Mouse (Mus musculus) embryonic facial prominence, embryonic 14.5 days (tissue): ENCODE results near the gene Sv2c. TPM values are rescaled to one million over a fixed set of nuclear protein-coding genes. Genes with fewer than 3 reads are reported as not detected.

ENCODE experiments used
- ATAC-seq: fragments of 200-750 bp; cut with Nextera tagmentation; 2 replicates; pipeline ENCODE4 v1.8.0; 2017; ENCODE audit warnings: low read depth, moderate number of reproducible peaks, moderate TSS enrichment
- DNase-seq: peaks from one replicate; pipeline ENCODE4 v3.0.0-alpha.2; 2015; ENCODE audit warnings: low spot score
- H3K27ac ChIP-seq: fragments of 300-500 bp; sonication (generic); replicated peaks from 2 replicates; pipeline ENCODE4 v1.5.1; 2014; ENCODE audit warnings: low read depth, mild to moderate bottlenecking, low read length, moderate library complexity
- H3K27me3 ChIP-seq: fragments of 300-500 bp; sonication (generic); replicated peaks from 2 replicates; pipeline ENCODE4 v1.6.1; 2014; ENCODE audit warnings: low read length; ENCODE audit not compliant: control insufficient read depth, insufficient read depth
- H3K36me3 ChIP-seq: fragments of 300-500 bp; sonication (generic); 2 replicates; pipeline ENCODE4 v1.6.1; 2014; ENCODE audit warnings: low read length, mixed read lengths; ENCODE audit not compliant: control insufficient read depth, insufficient read depth
- H3K4me1 ChIP-seq: fragments of 300-500 bp; sonication (generic); 2 replicates; pipeline ENCODE4 v1.6.1; 2014; ENCODE audit warnings: antibody characterized with exemption, low read length; ENCODE audit not compliant: control insufficient read depth, insufficient read depth
- H3K4me2 ChIP-seq: fragments of 300-500 bp; sonication (generic); 2 replicates; pipeline ENCODE4 v1.6.1; 2014; ENCODE audit warnings: low read depth, mild to moderate bottlenecking, low read length, moderate library complexity, mixed read lengths
- H3K4me3 ChIP-seq: fragments of 300-500 bp; sonication (generic); 2 replicates; pipeline ENCODE4 v1.5.1; 2014; ENCODE audit warnings: low read depth, mild to moderate bottlenecking, low read length
- H3K9ac ChIP-seq: fragments of 300-500 bp; sonication (generic); 2 replicates; pipeline ENCODE4 v1.6.1; 2014; ENCODE audit warnings: low read depth, mild to moderate bottlenecking, low read length, moderate library complexity, mixed read lengths
- H3K9me3 ChIP-seq: fragments of 300-500 bp; sonication (generic); 2 replicates; pipeline ENCODE4 v1.6.1; 2016; ENCODE audit warnings: low read length; ENCODE audit not compliant: control insufficient read depth
- WGBS: fragments of 180-500 bp; shearing (Covaris S2); extraction: QIAGEN DNeasy Blood & Tissue Kit; methylation state at CpG from one replicate; pipeline ENCODE4 v1.1.7; 2014; 5-methylcytosine and 5-hydroxymethylcytosine counted together
- polyA plus RNA-seq: library from polyadenylated mRNA; unstranded; fragments of >200 nt; fragmentation: Nextera tagmentation; extraction: Ambion mirVana; gene quantifications from 2 replicates; pipeline ENCODE4 v1.2.1, GENCODE M21; 2014

Sv2c gene
- polyA plus RNA-seq, 1 experiment from 2014 or later = 5.6 TPM

DNA sequence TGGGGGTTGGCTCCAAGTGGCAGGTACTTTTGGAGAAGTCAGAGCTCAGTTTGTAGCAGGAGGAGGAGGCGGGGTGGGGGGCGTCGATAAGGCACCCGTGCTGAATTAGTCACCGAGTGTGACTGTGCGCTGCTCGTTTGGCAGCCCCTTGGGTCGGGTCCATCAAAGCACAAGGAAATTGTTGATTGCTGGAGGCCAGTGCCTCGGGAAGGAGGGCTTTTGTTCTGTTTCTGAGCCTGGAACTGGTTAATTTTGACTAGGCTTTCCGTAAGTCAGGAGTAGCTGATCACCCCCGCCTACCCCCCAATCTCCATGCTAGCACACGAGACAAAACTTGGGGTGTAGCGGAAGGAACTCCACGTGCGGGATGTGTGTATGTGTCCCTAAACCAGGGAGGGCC, 456 bp upstream of the Sv2c start:
- Histone ChIP-seq H3K4me1 (peaks cover 6% of the 10 kb centered on the region), H3K36me3 (no peaks in the 10 kb centered on the region), H3K4me2 (peak overlapping the region; percentile 93), H3K4me3 (peak overlapping the region; percentile 51), H3K9me3 (no peaks in the 10 kb centered on the region), H3K27ac (no peak overlapping the region), H3K27me3 (peaks cover 68% of the 10 kb centered on the region), H3K9ac (peak overlapping the region; percentile 59)
- peak; percentile 6 for DNase-seq
- 0% methylated on average over 15 of the region's 15 CpGs for WGBS
- peak; percentile 1; the same call in 1 of the 2 replicates for ATAC-seq

DNA sequence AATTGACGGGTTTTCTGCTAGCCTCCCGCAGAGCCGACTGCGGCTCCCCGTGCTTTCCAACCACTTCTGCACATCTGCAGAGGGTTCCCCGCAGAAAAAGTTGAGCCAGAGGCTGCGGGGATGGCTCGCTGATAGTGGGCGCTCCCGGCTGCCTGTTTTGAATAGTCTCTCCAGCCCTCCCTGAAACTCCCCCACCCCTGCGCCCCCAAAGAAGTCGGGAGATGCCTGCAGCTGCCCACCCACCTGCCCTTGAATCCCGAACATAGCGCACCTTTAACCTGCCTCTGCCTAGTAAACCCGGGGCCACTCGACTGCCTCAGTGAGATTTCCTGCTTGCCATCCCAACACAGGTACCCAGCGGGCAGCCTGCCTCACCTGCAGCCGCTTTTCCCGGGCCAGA, 466 bp downstream of the Sv2c start:
- no peak overlapping the region for H3K27ac ChIP-seq
- ATAC-seq (no peak), DNase-seq (no peak)
- H3K4me1 ChIP-seq = peaks cover 6% of the 10 kb centered on the region
- 0% methylated on average over 8 of the region's 19 CpGs for WGBS
- no peaks in the 10 kb centered on the region for H3K9me3 ChIP-seq
- peak overlapping the region; percentile 51 for H3K4me3 ChIP-seq
- H3K4me2 ChIP-seq = peak overlapping the region; percentile 93
- peak overlapping the region; percentile 59 for H3K9ac ChIP-seq
- H3K27me3 ChIP-seq = peaks cover 76% of the 10 kb centered on the region
- no peaks in the 10 kb centered on the region for H3K36me3 ChIP-seq

DNA sequence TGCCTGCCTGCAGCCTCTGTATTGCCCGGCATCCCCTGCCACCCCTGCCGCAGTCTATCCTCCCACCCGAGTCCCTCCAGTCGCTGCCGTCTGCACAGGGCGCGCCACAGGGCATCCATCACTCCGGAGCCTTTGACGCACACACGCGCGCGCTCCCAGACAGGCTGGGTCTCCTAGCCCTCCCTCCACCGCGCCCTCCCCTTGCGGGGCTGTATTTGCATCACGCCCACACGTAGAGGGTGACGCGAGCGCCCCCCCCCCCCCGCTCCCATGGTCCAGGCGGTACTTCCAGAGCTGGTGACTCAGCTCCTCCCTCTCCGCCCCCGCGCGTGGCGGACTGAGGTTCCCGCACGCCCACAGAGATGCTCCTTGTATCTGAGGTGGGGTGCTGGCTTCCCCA, 1.3 kb downstream of the Sv2c start:
- ATAC-seq (peak; percentile 89), DNase-seq (peak; percentile 78)
- no peak overlapping the region for H3K27ac ChIP-seq
- 0% methylated on average over 21 of the region's 30 CpGs for WGBS
- peaks cover 6% of the 10 kb centered on the region for H3K4me1 ChIP-seq
- peaks cover 79% of the 10 kb centered on the region for H3K27me3 ChIP-seq
- no peaks in the 10 kb centered on the region for H3K36me3 ChIP-seq
- no peaks in the 10 kb centered on the region for H3K9me3 ChIP-seq
- H3K4me2 ChIP-seq = peak overlapping the region; percentile 93
- 0 out of 2 replicates have a peak overlapping the region, but pooled peaks have one; percentile 34 for H3K9ac ChIP-seq
- H3K4me3 ChIP-seq = peak overlapping the region; percentile 51

DNA sequence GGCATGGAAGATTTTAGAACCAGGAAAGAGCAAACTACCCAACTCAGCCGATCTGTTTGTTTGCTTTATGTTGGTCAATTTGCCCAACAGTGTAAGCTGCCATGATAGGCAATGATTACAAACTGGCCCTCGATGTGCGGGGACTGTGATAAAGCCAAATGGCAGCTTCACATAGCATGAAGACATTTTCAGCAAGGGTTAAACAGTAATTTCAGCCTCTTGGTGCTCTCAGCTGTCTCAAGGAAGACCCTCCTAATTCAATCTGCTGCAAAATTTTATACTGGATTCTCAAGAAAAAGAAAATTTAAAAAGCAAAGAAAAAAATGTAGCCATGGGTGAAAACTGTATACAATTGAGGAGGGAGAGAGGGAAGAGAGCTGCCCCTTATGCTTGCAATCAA, 3.3 kb downstream of the Sv2c start:
- 80% methylated on average over 3 of the region's 3 CpGs for WGBS
- no peak overlapping the region for H3K9ac ChIP-seq
- ATAC-seq (no peak), DNase-seq (no peak)
- H3K4me1 ChIP-seq = peaks cover 6% of the 10 kb centered on the region
- H3K36me3 ChIP-seq = no peaks in the 10 kb centered on the region
- no peak overlapping the region for H3K4me3 ChIP-seq
- no peak overlapping the region for H3K27ac ChIP-seq
- H3K9me3 ChIP-seq = no peaks in the 10 kb centered on the region
- peaks cover 64% of the 10 kb centered on the region for H3K27me3 ChIP-seq
- H3K4me2 ChIP-seq = no peak overlapping the region

DNA sequence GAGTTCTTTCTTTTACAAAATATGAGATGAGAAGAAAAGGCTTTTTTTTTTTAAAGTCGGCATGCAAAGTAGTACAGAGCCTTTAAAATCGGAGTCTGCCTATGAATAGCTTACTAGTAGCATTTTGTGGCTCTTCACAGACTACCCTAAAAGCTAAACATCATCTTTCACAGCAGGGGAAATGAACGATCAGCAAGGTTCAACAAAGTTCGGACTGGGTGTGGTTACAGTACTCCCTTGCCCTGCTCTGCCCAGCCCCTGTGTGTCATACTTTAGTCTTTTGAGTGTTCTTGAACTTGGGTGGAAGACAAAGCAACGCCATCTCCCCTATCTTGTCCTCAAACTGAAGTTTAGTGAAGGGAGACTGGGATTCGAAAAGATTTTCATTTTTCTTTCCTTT, 5.7 kb downstream of the Sv2c start:
- Histone ChIP-seq H3K27me3 (peaks cover 40% of the 10 kb centered on the region), H3K9ac (no peak overlapping the region)
- 67% methylated on average over 6 of the region's 6 CpGs for WGBS

DNA sequence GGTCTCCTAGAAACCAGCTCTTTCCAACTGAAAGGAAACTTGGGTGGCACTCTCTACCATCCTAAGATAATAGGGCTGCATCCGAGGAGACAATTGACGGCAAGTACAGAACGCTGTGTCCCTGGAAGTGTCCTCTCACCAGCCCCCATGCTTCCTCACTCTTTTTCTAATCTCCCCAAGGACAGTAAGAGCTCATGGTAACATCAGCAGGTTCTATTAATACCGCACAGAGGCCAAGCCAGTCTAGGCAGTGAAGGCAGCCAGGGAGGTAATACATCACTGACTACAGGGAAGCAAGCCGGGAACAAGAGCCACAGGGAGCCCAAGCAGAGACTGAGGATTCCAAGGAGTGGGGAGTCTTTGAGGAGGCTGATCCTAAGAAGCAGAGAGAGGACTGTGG, 7.4 kb downstream of the Sv2c start:
- ATAC-seq (no peak), DNase-seq (no peak)
- H3K9me3 ChIP-seq = no peaks in the 10 kb centered on the region
- H3K4me3 ChIP-seq = no peak overlapping the region
- 65% methylated on average over 5 of the region's 5 CpGs for WGBS
- no peaks in the 10 kb centered on the region for H3K36me3 ChIP-seq
- peaks cover 24% of the 10 kb centered on the region for H3K27me3 ChIP-seq
- no peak overlapping the region for H3K4me2 ChIP-seq
- H3K9ac ChIP-seq = no peak overlapping the region
- H3K27ac ChIP-seq = no peak overlapping the region
- H3K4me1 ChIP-seq = no peaks in the 10 kb centered on the region

More for the DNA sequence above, 5.7 kb downstream of the Sv2c start:
- Histone ChIP-seq H3K4me1 (no peaks in the 10 kb centered on the region), H3K4me3 (no peak overlapping the region), H3K4me2 (no peak overlapping the region), H3K27ac (no peak overlapping the region), H3K9me3 (no peaks in the 10 kb centered on the region), H3K36me3 (no peaks in the 10 kb centered on the region)
- ATAC-seq (no peak), DNase-seq (no peak)

DNA sequence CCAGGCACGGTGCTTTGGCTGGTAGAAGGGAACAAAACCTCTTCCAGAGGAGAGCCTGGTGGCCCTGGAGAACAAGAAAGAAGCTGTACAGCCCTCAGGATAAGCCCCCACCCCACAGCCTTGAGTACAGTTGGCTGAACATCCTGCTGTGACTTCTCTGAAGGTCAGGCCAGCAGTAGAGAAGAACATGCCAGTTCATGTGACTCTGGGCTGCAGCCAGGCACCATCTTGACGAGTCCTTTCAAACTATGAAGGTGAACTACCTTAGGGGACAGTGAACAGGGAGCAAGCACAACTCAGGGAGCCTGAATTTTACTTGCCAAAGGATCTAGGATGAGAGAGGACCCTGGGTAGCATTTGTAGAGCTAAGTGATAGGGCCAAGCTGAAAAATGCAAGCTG, 19.7 kb downstream of the Sv2c start:
- H3K27me3 ChIP-seq = no peaks in the 10 kb centered on the region
- H3K4me1 ChIP-seq = no peaks in the 10 kb centered on the region
- H3K36me3 ChIP-seq = no peaks in the 10 kb centered on the region
- no peak overlapping the region for H3K9ac ChIP-seq
- no peak overlapping the region for H3K4me2 ChIP-seq
- H3K27ac ChIP-seq = no peak overlapping the region
- H3K4me3 ChIP-seq = no peak overlapping the region
- ATAC-seq (no peak), DNase-seq (no peak)
- no peaks in the 10 kb centered on the region for H3K9me3 ChIP-seq
- 68% methylated on average over 2 of the region's 2 CpGs for WGBS

DNA sequence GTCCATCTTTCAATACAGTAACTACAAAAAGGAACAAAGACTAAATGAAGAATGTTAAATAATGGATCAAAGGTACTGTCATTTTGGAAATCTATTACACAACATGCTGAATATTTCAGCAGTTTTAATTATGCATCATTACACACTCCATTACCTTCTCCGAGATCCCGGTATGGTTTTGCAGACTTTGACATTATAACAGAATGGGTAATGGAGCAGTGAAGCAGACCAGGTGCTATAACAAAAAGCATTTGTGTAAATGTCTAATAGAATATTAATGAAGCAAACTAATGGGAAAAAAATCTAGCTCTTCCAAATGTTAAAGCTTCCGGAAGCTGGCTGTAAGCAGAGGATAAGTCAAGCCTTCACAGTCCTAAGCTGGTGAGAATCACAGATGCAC, 21.6 kb downstream of the Sv2c start:
- no peaks in the 10 kb centered on the region for H3K27me3 ChIP-seq
- H3K4me1 ChIP-seq = no peaks in the 10 kb centered on the region
- no peak overlapping the region for H3K27ac ChIP-seq
- no peak overlapping the region for H3K4me3 ChIP-seq
- no peaks in the 10 kb centered on the region for H3K9me3 ChIP-seq
- H3K4me2 ChIP-seq = no peak overlapping the region
- H3K9ac ChIP-seq = no peak overlapping the region
- ATAC-seq = no peak
- 87% methylated on average over 3 of the region's 3 CpGs for WGBS
- no peak for DNase-seq
- H3K36me3 ChIP-seq = no peaks in the 10 kb centered on the region

DNA sequence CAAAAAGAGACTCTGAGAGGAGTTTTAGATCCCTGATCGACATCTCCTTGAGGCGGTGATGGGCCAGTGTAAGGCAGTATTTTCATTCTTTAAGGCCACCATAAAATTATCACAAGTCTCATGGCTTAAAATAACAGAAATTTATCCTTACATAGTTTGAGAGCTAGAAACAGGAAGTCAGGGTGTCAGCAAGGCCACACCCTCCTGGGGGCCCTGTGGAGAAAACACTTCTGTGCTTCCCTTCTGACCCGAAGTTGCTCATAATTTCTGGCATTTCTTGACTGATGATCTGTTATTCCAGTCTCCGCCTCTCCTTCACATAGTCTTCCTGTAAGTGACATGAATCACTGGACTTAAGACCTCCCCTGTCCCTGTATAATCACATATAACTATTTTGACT, 26.0 kb downstream of the Sv2c start:
- Histone ChIP-seq H3K27ac (no peak overlapping the region), H3K9ac (no peak overlapping the region), H3K27me3 (no peaks in the 10 kb centered on the region), H3K9me3 (no peaks in the 10 kb centered on the region), H3K36me3 (no peaks in the 10 kb centered on the region), H3K4me2 (no peak overlapping the region), H3K4me1 (no peaks in the 10 kb centered on the region), H3K4me3 (no peak overlapping the region)
- no peak for ATAC-seq
- no peak for DNase-seq
- 72% methylated on average over 4 of the region's 4 CpGs for WGBS
